Mouse (Mus musculus) WW6 (cell line): ENCODE data around the gene Hoxa3.
A peak's percentile ranks its signal among the peaks of the same experiment; 100 is the strongest.

Experiments
- DNase-seq: peaks from one replicate; pipeline ENCODE4 v3.0.0-alpha.2; 2013; ENCODE audit warnings: low read depth, low spot score

Hoxa3 gene

DNA sequence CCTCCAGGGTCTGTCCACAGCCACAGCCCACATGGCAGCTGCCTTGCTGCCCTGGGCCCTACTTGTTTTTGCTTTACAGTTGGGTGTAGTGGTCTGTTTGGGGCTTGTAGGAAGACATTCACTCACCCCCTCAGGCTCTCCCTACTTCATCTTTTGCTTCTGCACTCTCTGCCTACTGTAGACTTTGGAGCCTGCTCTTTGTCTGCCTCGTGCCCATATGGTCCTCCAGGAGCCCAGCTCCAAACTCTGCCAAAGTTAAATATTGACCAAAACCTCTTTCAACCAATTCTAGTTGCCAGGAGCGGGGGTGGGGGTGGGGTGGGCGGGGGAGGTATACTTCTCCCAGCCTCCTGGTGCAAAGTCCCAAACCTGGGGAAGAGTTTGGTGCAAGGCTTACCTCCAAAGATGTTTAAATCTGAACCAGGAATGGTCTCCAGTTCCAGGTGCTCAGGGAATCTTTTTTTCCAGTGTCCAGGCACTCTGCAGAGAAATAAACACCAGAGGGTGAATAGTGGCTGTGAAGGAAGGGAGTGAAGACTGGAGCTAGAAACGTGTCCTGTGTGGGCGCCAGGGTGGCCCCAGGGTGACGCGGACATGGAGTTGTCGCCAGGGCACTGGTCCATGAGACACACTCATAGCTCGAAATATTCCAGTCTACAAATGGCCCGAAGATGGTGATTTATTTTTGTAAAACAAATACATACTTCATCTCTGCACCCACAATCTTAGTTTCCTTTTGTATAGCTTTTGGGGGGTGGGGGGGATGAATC, 29.6 kb downstream of the Hoxa3 start:
- no peak for DNase-seq

- DNase-seq = no peak
These were observed 30.3 kb downstream of the Hoxa3 start for GRCm38 (mm10) chr6:52182793-52183192.

- no peak for DNase-seq
These were observed 31.1 kb downstream of the Hoxa3 start for GRCm38 (mm10) chr6:52182030-52182429.

DNA sequence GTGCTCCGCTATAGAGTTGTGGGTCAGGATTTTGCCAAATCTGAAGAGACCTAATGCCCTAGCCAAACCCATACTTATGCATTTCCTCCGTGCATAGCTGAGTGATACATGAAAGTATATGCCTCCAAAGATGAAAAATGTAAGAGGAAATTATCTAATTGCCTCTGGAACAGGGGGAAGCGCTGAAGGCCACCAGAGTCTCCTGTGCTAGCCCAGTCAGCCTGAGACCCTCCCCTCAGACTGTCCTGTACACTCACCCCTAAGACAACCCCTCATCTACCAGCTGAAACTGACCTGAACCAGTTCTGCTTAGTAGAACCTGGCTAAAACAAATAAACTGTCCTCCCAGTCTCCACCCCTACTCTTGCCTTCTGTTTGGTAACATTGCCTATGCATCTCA, 32.4 kb downstream of the Hoxa3 start:
- DNase-seq = no peak

DNA sequence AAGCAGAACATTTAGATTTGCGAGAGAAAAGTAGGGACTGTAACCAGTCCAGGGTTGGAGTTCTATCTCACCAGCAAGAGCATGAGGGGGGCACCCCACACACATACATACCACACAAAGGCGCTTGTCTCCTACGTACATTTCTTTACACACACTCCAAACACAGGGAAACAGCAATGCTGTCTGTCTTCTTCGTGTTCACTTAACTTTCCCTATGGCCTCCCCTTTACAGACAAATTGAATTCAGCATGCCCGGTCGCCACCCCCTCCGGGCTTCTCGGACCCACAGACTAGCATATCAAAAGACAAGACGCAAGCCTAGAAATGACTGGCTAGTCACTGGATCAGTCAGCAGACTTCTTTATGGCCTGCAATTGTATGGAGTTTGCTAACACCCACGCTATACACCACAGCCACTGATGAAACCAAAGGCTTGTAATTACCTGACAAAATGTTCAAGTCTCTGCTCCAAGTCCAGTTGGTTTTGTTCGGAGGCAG, 32.9 kb downstream of the Hoxa3 start:
- no peak for DNase-seq

DNA sequence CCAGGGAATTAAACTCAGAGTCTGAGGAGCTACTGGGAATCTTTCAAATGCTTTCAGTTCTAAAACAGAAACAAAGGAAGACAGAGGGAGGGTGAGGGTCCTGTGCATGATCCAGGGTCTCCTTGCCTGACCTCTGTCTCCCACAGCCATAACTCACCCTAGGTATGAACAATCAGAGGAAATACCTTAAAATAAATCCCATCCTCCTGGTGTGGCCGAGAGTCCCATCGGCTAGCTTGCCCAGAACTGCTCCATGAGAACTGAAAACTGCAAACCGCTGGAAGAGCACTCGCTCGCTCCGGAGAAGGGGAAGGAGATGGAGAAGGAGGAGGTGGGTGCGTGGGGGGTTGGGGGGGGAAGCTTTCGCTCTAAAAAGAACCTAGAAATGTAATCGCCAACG, 33.4 kb downstream of the Hoxa3 start:
- DNase-seq = no peak

DNA sequence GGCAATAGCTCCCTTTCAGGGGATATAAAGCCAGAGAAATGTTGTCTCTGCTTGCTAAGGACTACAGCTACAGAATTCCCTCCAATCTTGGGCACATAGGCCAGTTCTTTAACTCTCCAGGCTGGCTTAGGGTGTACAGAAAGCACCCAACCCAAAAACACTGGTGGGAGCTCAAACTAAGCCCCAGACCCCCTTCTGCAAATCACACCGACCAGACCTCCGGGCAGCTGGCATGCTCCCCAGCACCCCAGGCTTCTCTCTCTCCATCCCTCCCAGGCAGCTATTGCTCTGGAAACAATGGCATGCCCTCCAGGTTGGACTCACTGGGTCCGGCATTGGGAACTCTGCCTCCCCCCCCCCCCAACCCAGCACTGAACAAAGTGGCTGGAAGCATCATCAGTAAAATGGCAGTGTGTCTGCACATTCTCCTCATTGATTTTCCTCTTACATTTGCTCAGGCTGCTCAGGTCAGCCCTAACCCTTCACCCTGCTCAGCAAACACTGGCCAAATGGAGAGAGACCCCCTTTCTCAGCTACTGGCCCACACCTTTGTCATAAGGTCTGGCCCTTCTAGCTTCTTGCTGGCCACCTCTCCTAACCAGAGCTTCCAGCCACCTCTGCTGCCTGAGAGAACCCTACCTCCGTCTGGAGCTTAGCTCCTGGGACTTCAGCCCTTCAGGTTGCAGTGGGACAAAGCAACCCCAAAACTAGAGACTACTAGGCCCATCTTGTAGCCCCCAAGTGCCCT, 34.0 kb downstream of the Hoxa3 start:
- no peak for DNase-seq

DNA sequence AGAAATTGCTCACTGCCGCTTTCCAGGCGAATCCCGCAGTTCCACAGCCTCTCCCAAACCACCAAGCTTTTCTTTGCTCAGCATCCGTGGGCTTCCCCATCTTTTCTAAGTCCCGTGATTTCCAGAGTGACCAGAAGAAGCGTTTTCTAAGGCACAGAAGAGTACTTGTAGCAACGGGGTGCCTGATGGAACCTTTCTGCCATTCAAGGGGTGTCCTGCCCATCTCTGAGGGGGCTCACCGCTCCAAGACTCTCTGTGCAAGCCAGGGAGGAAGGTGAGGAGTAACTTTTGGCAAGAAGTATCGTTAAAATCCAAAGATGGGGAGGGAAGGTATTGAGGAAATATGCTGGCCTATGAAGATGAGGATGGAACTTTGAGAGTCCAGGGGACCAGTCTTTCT, 35.3 kb downstream of the Hoxa3 start:
- DNase-seq = no peak

- DNase-seq = no peak
These were observed 35.9 kb downstream of the Hoxa3 start, which contains the start of gene 5730596B20Rik for GRCm38 (mm10) chr6:52177061-52177735. Gene 5730596B20Rik (plus strand): TSS chr6:52177498.

DNA sequence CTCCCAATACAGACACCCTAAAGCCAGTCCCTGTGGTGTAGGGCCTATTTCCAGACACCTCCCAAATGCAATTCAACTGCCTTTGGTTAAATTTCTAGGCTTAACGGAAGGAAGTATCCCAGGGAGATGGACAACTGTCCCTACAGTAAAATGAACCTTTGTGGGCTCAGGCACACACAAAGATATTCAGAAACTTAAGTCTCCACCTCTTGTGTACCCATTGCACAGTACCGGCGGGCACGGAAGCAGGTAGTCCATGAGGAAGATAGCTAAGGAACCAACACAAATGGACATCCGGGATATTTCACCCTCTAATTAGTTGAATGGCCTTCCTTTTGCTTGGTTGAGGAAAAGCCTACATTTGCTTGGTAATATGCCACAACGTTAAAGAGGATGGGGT, 36.7 kb downstream of the Hoxa3 start:
- DNase-seq = no peak

- DNase-seq = no peak
These were observed 37.3 kb downstream of the Hoxa3 start for GRCm38 (mm10) chr6:52175864-52176263.

- no peak for DNase-seq
These were observed 38.0 kb downstream of the Hoxa3 start for GRCm38 (mm10) chr6:52174968-52175751.

DNA sequence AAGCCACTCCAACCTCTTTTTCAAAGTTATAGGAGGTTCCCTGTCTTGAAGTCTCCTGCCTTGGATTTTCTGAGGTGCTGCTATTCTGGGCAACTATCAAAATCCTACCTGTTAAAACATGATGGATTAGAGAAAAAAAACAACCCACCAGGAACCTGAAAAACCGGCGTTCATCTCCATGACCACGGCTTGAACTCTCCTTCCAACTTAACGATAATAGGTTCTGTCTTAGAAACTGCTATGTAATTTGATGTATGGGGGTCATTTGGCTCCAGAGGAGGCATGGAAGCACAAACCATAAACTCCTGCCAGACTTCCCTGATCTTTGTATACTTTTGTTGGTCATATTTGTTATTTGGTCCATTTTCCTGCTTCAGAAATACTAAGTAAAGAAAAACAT, 39.5 kb downstream of the Hoxa3 start:
- no peak for DNase-seq

- DNase-seq = peak; percentile 80
These were observed 40.6 kb downstream of the Hoxa3 start for GRCm38 (mm10) chr6:52172501-52172900.

DNA sequence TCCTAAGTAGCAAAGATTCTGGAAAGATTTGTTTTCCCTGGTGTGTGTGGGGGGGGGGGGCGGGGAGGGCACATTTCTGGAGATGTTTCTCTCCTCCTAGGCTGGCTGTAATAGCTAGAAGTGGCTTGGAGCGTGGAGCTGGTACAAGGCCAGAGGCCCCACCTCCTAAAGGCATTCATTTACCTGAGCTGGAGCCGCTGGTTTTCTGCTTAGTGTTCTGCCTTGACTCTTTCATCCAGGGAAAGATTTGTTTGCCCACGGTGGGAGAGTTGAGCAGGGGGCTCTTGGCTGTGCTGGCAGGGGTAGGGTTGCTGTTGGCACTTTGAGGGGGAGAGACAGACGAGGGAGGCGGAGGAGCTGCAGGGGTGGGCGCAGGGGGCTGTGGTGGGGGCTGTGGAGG, 41.2 kb downstream of the Hoxa3 start:
- DNase-seq = no peak

- no peak for DNase-seq
These were observed 41.8 kb downstream of the Hoxa3 start for GRCm38 (mm10) chr6:52171331-52171730.

- DNase-seq = no peak
These were observed 42.3 kb downstream of the Hoxa3 start for GRCm38 (mm10) chr6:52170898-52171223.

DNA sequence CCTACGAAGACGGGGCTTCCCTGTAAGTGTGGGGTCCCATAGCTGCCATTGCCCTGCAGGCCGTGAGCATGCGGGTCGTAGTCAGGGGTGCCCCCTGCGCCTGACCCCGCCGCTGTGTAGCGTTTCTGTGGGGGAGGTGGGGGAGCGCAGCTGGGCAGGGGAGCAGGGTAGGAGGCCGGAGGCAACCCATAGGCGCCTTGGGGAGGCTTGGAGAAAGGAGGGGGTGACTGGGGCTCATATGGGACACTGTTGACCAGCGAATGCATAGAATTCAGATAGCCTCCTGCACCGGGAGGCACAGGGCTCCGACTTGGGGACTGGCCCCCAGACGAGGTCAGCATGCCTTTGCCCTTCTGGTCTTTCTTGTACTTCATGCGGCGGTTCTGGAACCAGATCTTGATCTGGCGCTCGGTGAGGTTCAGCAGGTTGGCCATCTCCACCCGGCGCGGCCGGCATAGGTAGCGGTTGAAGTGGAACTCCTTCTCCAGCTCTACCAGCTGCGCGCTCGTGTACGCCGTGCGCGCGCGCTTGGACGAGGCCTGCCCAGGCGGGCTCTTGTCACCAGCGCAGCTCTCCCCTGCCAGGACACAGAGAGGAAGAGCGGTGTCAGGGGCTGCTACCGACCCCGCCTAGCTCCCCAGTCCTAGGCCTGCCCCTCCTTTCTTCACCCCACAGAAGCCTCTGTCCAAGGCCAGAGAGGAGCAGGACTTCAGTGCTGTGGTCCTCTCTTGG, 42.8 kb downstream of the Hoxa3 start:
- no peak for DNase-seq

- DNase-seq = no peak
These were observed 43.5 kb downstream of the Hoxa3 start for GRCm38 (mm10) chr6:52169499-52170165.
